Mouse (Mus musculus): ENCODE data around the gene Tmem69. TPM values are rescaled to one million over a fixed set of nuclear protein-coding genes. Genes with fewer than 3 reads are reported as not detected.

Gene Tmem69
- 11.8 TPM for polyA plus RNA-seq (2012; fragmentation: generic; extraction: Trizol)
- long read RNA-seq, experiment 1, partial matches to known transcripts = 0 of 3 reads
- long read RNA-seq, experiment 1, other reads (novel, unspliced or antisense) = 1 of 3 reads
- long read RNA-seq, experiment 2, partial matches to known transcripts = 0 of 1 reads
- long read RNA-seq, experiment 2, other reads (novel, unspliced or antisense) = 1 of 1 reads

DNA sequence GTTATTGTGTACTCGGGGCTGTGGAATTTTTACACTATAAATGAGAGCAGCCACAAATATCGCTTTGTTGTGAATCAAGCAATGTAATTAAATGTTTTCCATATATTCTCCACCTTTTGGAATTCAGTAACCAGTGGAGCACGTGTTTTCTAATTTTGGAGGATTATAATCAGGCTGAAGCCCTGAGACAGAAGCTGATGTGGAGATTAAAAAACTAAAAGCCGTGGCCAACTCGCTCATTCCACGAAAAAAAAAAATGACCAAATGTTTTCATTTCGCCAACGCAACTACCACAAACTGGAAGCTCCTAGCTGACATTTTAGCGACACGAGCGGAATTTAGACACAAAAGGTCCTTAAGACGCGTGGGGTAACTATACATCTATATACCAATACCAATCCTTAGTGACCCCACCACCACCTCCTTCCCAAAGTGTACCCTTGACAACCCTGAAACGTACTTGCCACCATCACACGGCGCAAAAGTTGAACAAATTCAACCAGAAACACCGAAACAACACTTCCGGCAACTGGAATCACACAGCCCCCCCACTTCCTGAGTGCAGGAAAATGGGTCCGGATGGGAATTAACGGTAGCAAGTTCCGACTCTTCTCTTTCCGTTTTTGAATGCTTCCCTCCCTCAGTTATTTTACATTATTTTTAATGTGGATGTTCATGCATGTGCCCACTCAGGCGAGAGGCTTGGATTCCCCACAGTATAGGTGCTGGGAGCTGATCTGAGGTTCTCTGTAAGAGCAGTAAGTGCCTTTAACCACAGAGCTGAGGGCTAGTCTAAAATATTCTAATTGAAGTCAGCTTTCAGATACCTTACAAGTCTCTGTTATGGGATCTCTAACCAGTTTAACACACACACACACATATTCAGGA is at the start of gene Tmem69:
Gene Tmem69 (minus strand): TSS at position 524 of the 888 bp plus-strand sequence.
- peak within 1 kb of the TSS; percentile 75 for H3ac ChIP-seq (ENCODE audit: control insufficient read depth, insufficient read length, low read depth)
- peaks cover 49% of the 10 kb centered on the region for H3K79me2 ChIP-seq (ENCODE audit: control insufficient read depth, insufficient read depth)
- H3K4me3 ChIP-seq (ENCODE audit: insufficient read depth, poor library complexity, severe bottlenecking) = peak within 1 kb of the TSS; percentile 70
- peaks cover 20% of the 10 kb centered on the region for H3K36me3 ChIP-seq (ENCODE audit: control insufficient read depth, insufficient read depth)
- H3K27me3 ChIP-seq (ENCODE audit: control insufficient read depth, insufficient read depth, insufficient read length) = no peaks in the 10 kb centered on the region
- H3K79me3 ChIP-seq (ENCODE audit: low read depth) = peaks cover 32% of the 10 kb centered on the region
- TF ChIP-seq MYOD1 (IDR thresholded peaks at IDR 0.05; ENCODE audit: control insufficient read depth, insufficient read length, low read depth) (no peak), CEBPB (IDR thresholded peaks at IDR 0.05; ENCODE audit: low read depth) (no peak), MAX (IDR thresholded peaks at IDR 0.05) (peak; percentile 64), MYOG (IDR thresholded peaks at IDR 0.05; ENCODE audit: control insufficient read depth, extremely low read depth, insufficient read length) (no peak), FOSL1 (IDR thresholded peaks at IDR 0.05; ENCODE audit: insufficient read depth, low read length, poor library complexity, severe bottlenecking) (no peak), CTCF (IDR thresholded peaks at IDR 0.05; ENCODE audit: control insufficient read depth, insufficient read depth, insufficient read length) (no peak)

GRCm38 (mm10) chr4:116596978-116597881 is 41.5 kb upstream of the Tmem69 start:
- TF ChIP-seq CEBPB (IDR thresholded peaks at IDR 0.05; ENCODE audit: low read depth) (no peak), MAX (IDR thresholded peaks at IDR 0.05) (no peak), USF1 (IDR thresholded peaks at IDR 0.05; ENCODE audit: low read depth) (no peak), MYOG (IDR thresholded peaks at IDR 0.05; ENCODE audit: control insufficient read depth, extremely low read depth, insufficient read length) (no peak), CTCF (IDR thresholded peaks at IDR 0.05; ENCODE audit: control insufficient read depth, insufficient read depth, insufficient read length) (no peak)
- H3K4me3 ChIP-seq (ENCODE audit: insufficient read depth, poor library complexity, severe bottlenecking) = peak overlapping the region; percentile 25
- no peaks in the 10 kb centered on the region for H3K27me3 ChIP-seq (ENCODE audit: control insufficient read depth, insufficient read depth, insufficient read length)
- peak overlapping the region; percentile 45 for H3ac ChIP-seq (ENCODE audit: control insufficient read depth, insufficient read length, low read depth)
- H3K79me2 ChIP-seq (ENCODE audit: control insufficient read depth, insufficient read depth) = no peaks in the 10 kb centered on the region
- H3K36me3 ChIP-seq (ENCODE audit: control insufficient read depth, insufficient read depth) = peaks cover 64% of the 10 kb centered on the region
- peaks cover 5% of the 10 kb centered on the region for H3K79me3 ChIP-seq (ENCODE audit: low read depth)

- H3K79me2 ChIP-seq (ENCODE audit: control insufficient read depth, insufficient read depth) = no peaks in the 10 kb centered on the region
- peak within 1 kb of the TSS; percentile 25 for H3ac ChIP-seq (ENCODE audit: control insufficient read depth, insufficient read length, low read depth)
- H3K79me3 ChIP-seq (ENCODE audit: low read depth) = peaks cover 4% of the 10 kb centered on the region
- H3K36me3 ChIP-seq (ENCODE audit: control insufficient read depth, insufficient read depth) = peaks cover 64% of the 10 kb centered on the region
- TF ChIP-seq MYOG (IDR thresholded peaks at IDR 0.05; ENCODE audit: control insufficient read depth, extremely low read depth, insufficient read length) = no peak
- TF ChIP-seq MAX (IDR thresholded peaks at IDR 0.05) = no peak
- no peak for TF ChIP-seq MYOD1 (IDR thresholded peaks at IDR 0.05; ENCODE audit: control insufficient read depth, insufficient read length, low read depth)
- no peak for TF ChIP-seq FOSL1 (IDR thresholded peaks at IDR 0.05; ENCODE audit: insufficient read depth, low read length, poor library complexity, severe bottlenecking)
- TF ChIP-seq USF1 (IDR thresholded peaks at IDR 0.05; ENCODE audit: low read depth) = no peak
- no peak for TF ChIP-seq CTCF (IDR thresholded peaks at IDR 0.05; ENCODE audit: control insufficient read depth, insufficient read depth, insufficient read length)
- TF ChIP-seq CEBPB (IDR thresholded peaks at IDR 0.05; ENCODE audit: low read depth) = no peak
- H3K4me3 ChIP-seq (ENCODE audit: insufficient read depth, poor library complexity, severe bottlenecking) = peak within 1 kb of the TSS; percentile 25
- no peaks in the 10 kb centered on the region for H3K27me3 ChIP-seq (ENCODE audit: control insufficient read depth, insufficient read depth, insufficient read length)
Measured at GRCm38 (mm10) chr4:116596379-116596778, 40.6 kb upstream of the Tmem69 start, which contains the start of gene Ccdc17. TSS of gene Ccdc17 (plus strand) at chr4:116596654.

DNA sequence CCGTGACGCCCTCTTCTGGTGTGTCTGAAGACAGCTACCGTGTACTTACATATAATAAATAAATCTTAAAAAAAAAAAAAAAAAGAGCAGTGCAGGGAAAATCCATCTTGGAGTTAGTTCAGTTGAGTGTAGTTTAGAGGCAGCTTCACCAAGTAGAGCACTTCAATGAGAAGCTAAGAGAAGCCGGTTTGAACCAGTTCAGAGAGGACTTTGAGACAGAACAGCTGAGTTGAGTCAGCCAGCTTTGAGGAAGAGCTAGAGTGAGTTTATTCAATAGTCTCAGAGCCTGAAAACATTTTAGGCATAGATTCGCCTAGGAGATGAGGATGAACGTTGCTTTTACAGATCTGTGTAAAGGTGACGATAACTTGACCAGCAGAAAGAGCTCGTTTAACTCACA is 40.1 kb upstream of the Tmem69 start:
- H3K36me3 ChIP-seq (ENCODE audit: control insufficient read depth, insufficient read depth) = peaks cover 64% of the 10 kb centered on the region
- no peak overlapping the region for H3K4me3 ChIP-seq (ENCODE audit: insufficient read depth, poor library complexity, severe bottlenecking)
- H3ac ChIP-seq (ENCODE audit: control insufficient read depth, insufficient read length, low read depth) = no peak overlapping the region

More for the DNA sequence above, 40.1 kb upstream of the Tmem69 start:
- Histone ChIP-seq H3K79me3 (ENCODE audit: low read depth) (peaks cover 2% of the 10 kb centered on the region), H3K27me3 (ENCODE audit: control insufficient read depth, insufficient read depth, insufficient read length) (no peaks in the 10 kb centered on the region), H3K79me2 (ENCODE audit: control insufficient read depth, insufficient read depth) (no peaks in the 10 kb centered on the region)
- TF ChIP-seq MYOD1 (IDR thresholded peaks at IDR 0.05; ENCODE audit: control insufficient read depth, insufficient read length, low read depth) (no peak), FOSL1 (IDR thresholded peaks at IDR 0.05; ENCODE audit: insufficient read depth, low read length, poor library complexity, severe bottlenecking) (no peak), MAX (IDR thresholded peaks at IDR 0.05) (no peak), CTCF (IDR thresholded peaks at IDR 0.05; ENCODE audit: control insufficient read depth, insufficient read depth, insufficient read length) (no peak), CEBPB (IDR thresholded peaks at IDR 0.05; ENCODE audit: low read depth) (no peak), MYOG (IDR thresholded peaks at IDR 0.05; ENCODE audit: control insufficient read depth, extremely low read depth, insufficient read length) (no peak), USF1 (IDR thresholded peaks at IDR 0.05; ENCODE audit: low read depth) (no peak)

Measured in C2C12 (cell line).